ENCODE assay signal across 8 mouse cellular contexts in genomic region chr5:120813023-120813422, GRCm38 (mm10). TPM values are rescaled to one million over a fixed set of nuclear protein-coding genes. Genes with fewer than 3 reads are reported as not detected.
DNase-seq lines count a peak whose midpoint lies in the region; ATAC-seq and TF ChIP-seq lines count a peak whose summit lies in the region.

No protein-coding gene starts in this region.

- no peak for TF ChIP-seq EP300 in heart, adult 2 months (IDR thresholded peaks at IDR 0.05; ENCODE audit: insufficient read depth, low read depth, low read length)

- WGBS in heart, adult 2 months, result 67% methylated on average over 6 of the region's 6 CpGs
- 50% methylated on average over 6 of the region's 6 CpGs for WGBS in thymus, adult 2 months
- 65% methylated on average over 6 of the region's 6 CpGs for WGBS in liver, embryonic 11.5 days
- WGBS in stomach, embryonic 16.5 days, result 68% methylated on average over 6 of the region's 6 CpGs

- peaks cover 2% of the 10 kb centered on the region; the same call in 1 of the 2 replicates for H3K4me1 ChIP-seq in heart, adult 2 months (ENCODE audit: control insufficient read depth, insufficient read depth, low read length)
- peaks cover 13% of the 10 kb centered on the region for H3K4me1 ChIP-seq in thymus, adult 2 months (replicated peaks; ENCODE audit: control insufficient read depth, insufficient read depth, low read length)
- H3K4me1 ChIP-seq in liver, embryonic 11.5 days (replicated peaks; ENCODE audit: control insufficient read depth, insufficient read depth, low read length), result no peaks in the 10 kb centered on the region
- 0 out of 2 replicates have a peak, but pooled peaks cover 6% of the 10 kb centered on the region for H3K4me1 ChIP-seq in stomach, embryonic 16.5 days (ENCODE audit: control insufficient read depth, insufficient read depth, low read length)

- H3K9me3 ChIP-seq in liver, embryonic 11.5 days (ENCODE audit: control insufficient read depth, low read length), result no peaks in the 10 kb centered on the region
- no peaks in the 10 kb centered on the region for H3K9me3 ChIP-seq in stomach, embryonic 16.5 days (replicated peaks; ENCODE audit: control insufficient read depth, low read length)

- H3K27ac ChIP-seq in heart, adult 2 months, result peak overlapping the region; percentile 72
- no peak overlapping the region for H3K27ac ChIP-seq in thymus, adult 2 months (ENCODE audit: control insufficient read depth, insufficient read depth, low read length)
- H3K27ac ChIP-seq in liver, embryonic 11.5 days (ENCODE audit: low read depth, low read length), result no peak overlapping the region
- no peak overlapping the region for H3K27ac ChIP-seq in stomach, embryonic 16.5 days (ENCODE audit: low read length)

- no peaks in the 10 kb centered on the region for H3K79me2 ChIP-seq in heart, adult 2 months (replicated peaks; ENCODE audit: control insufficient read depth, insufficient read depth, low read length)

- no peaks in the 10 kb centered on the region for H3K27me3 ChIP-seq in heart, adult 2 months (ENCODE audit: control insufficient read depth, insufficient read depth, low read length)
- H3K27me3 ChIP-seq in thymus, adult 2 months (ENCODE audit: control insufficient read depth, insufficient read depth, low read length), result no peaks in the 10 kb centered on the region
- H3K27me3 ChIP-seq in liver, embryonic 11.5 days (replicated peaks; ENCODE audit: control insufficient read depth, insufficient read depth, low read length), result no peaks in the 10 kb centered on the region
- no peaks in the 10 kb centered on the region for H3K27me3 ChIP-seq in stomach, embryonic 16.5 days (ENCODE audit: control insufficient read depth, insufficient read depth, low read length)

- peak overlapping the region; percentile 77 for H3K4me3 ChIP-seq in heart, adult 2 months
- peak overlapping the region; percentile 96 for H3K4me3 ChIP-seq in thymus, adult 2 months (ENCODE audit: control insufficient read depth, insufficient read depth, low read length)
- peak overlapping the region; percentile 56 for H3K4me3 ChIP-seq in liver, embryonic 11.5 days (ENCODE audit: low read depth, low read length)
- peak overlapping the region; percentile 53 for H3K4me3 ChIP-seq in stomach, embryonic 16.5 days (replicated peaks; ENCODE audit: low read length)

- ATAC-seq in liver, embryonic 11.5 days (replicated peaks; ENCODE audit: low FRiP score), result no peak
- no peak for ATAC-seq in stomach, embryonic 16.5 days (ENCODE audit: insufficient read depth, low FRiP score)

- no peaks in the 10 kb centered on the region for H3K36me3 ChIP-seq in heart, adult 2 months (ENCODE audit: control insufficient read depth, insufficient read depth, low read length)
- H3K36me3 ChIP-seq in thymus, adult 2 months (ENCODE audit: control insufficient read depth, insufficient read depth, low read length), result no peaks in the 10 kb centered on the region; the same call in 1 of the 2 replicates
- no peaks in the 10 kb centered on the region for H3K36me3 ChIP-seq in liver, embryonic 11.5 days (ENCODE audit: control insufficient read depth, insufficient read depth, low read length)
- H3K36me3 ChIP-seq in stomach, embryonic 16.5 days (ENCODE audit: control insufficient read depth, insufficient read depth, low read length), result no peaks in the 10 kb centered on the region

- H3K4me2 ChIP-seq in liver, embryonic 11.5 days, result peak overlapping the region; percentile 68
- peak overlapping the region; percentile 69 for H3K4me2 ChIP-seq in stomach, embryonic 16.5 days (ENCODE audit: low read depth, low read length)

- TF ChIP-seq POLR2A in heart, adult 2 months (IDR thresholded peaks at IDR 0.05; ENCODE audit: insufficient read depth, low read depth, low read length), result no peak
- no peak for TF ChIP-seq POLR2A in thymus, adult 2 months (IDR thresholded peaks at IDR 0.05; ENCODE audit: control insufficient read depth, extremely low read depth, insufficient read depth, low read length, poor library complexity)

- TF ChIP-seq CTCF in heart, adult 2 months (IDR thresholded peaks at IDR 0.05), result no peak
- TF ChIP-seq CTCF in thymus, adult 2 months (IDR thresholded peaks at IDR 0.05; ENCODE audit: borderline replicate concordance, control insufficient read depth, extremely low read depth, insufficient read depth, low read length, poor library complexity), result no peak

- DNase-seq in heart, adult 2 months, result no peak
- DNase-seq in heart, adult 11 months, result no peak
- peak; percentile 16 for DNase-seq in thymus, adult 2 months
- DNase-seq in thymus, postnatal 25 days, result no peak
- DNase-seq in liver, embryonic 11.5 days (ENCODE audit: low spot score), result no peak
- no peak for DNase-seq in thymus, postnatal 4 days
- no peak for DNase-seq in gastrocnemius, postnatal 10 days

- peak overlapping the region; percentile 63 for H3K9ac ChIP-seq in heart, adult 2 months (ENCODE audit: low read depth, low read length)
- peak overlapping the region; percentile 64 for H3K9ac ChIP-seq in liver, embryonic 11.5 days (ENCODE audit: low read depth, low read length)
- peak overlapping the region; percentile 67 for H3K9ac ChIP-seq in stomach, embryonic 16.5 days (ENCODE audit: low read length)

- intact Hi-C loops in heart, adult 2 months (cut with DNase I), result no loop called here

RNA-seq across cellular contexts. Expression of gene Oas1c, which starts 0.7 kb away (rescaled TPM):
- under 1 TPM; 0.26 to 0.36 TPM for total RNA-seq in heart, adult 2 months (2021)
- polyA plus RNA-seq in heart, adult 2 months (2012; rRNA removed), result 0.85 and 1.3 TPM in 2 replicates
- polyA plus RNA-seq in thymus, adult 2 months (2012; rRNA removed), result 6.3 and 7.7 TPM in 2 replicates
- polyA plus RNA-seq in liver, embryonic 11.5 days (2014; fragmentation: Nextera tagmentation; extraction: Ambion mirVana), result 0.19 TPM in 1 of 2 replicates, not detected in the other
- polyA plus RNA-seq in stomach, embryonic 16.5 days (2015; fragmentation: Nextera tagmentation; extraction: Ambion mirVana), result 0.65 and 1.0 TPM in 2 replicates
- under 1 TPM; 0.14 to 0.43 TPM for total RNA-seq in gastrocnemius, postnatal 10 days (2021)

RNA-seq across cellular contexts. Expression of gene Oas1e, which starts 17.7 kb away (rescaled TPM):
- not detected for total RNA-seq in heart, adult 2 months (2021)
- not detected in 2 replicates for polyA plus RNA-seq in heart, adult 2 months (2012; rRNA removed)
- polyA plus RNA-seq in thymus, adult 2 months (2012; rRNA removed), result 0.52 and 0.74 TPM in 2 replicates
- polyA plus RNA-seq in liver, embryonic 11.5 days (2014; fragmentation: Nextera tagmentation; extraction: Ambion mirVana), result not detected in 2 replicates
- polyA plus RNA-seq in stomach, embryonic 16.5 days (2015; fragmentation: Nextera tagmentation; extraction: Ambion mirVana), result not detected in 2 replicates
- total RNA-seq in gastrocnemius, postnatal 10 days (2021), result not detected

RNA-seq across cellular contexts. Expression of gene Oas1f, which starts 34.1 kb away (rescaled TPM):
- total RNA-seq in heart, adult 2 months (2021), result not detected
- polyA plus RNA-seq in heart, adult 2 months (2012; rRNA removed), result not detected in 2 replicates
- polyA plus RNA-seq in thymus, adult 2 months (2012; rRNA removed), result 0.51 and 1.1 TPM in 2 replicates
- polyA plus RNA-seq in liver, embryonic 11.5 days (2014; fragmentation: Nextera tagmentation; extraction: Ambion mirVana), result not detected in 2 replicates
- polyA plus RNA-seq in stomach, embryonic 16.5 days (2015; fragmentation: Nextera tagmentation; extraction: Ambion mirVana), result not detected in 2 replicates
- not detected for total RNA-seq in gastrocnemius, postnatal 10 days (2021)

RNA-seq across cellular contexts. Expression of gene Oas3, which starts 35.6 kb away (rescaled TPM):
- total RNA-seq in heart, adult 2 months (2021), result under 1 TPM; 0.05 to 0.07 TPM
- 0.61 and 0.94 TPM in 2 replicates for polyA plus RNA-seq in heart, adult 2 months (2012; rRNA removed)
- 27.6 and 28.1 TPM in 2 replicates for polyA plus RNA-seq in thymus, adult 2 months (2012; rRNA removed)
- polyA plus RNA-seq in liver, embryonic 11.5 days (2014; fragmentation: Nextera tagmentation; extraction: Ambion mirVana), result 0.04 and 0.08 TPM in 2 replicates
- polyA plus RNA-seq in stomach, embryonic 16.5 days (2015; fragmentation: Nextera tagmentation; extraction: Ambion mirVana), result 0.17 and 0.18 TPM in 2 replicates
- not detected for total RNA-seq in gastrocnemius, postnatal 10 days (2021)

RNA-seq across cellular contexts. Expression of gene Oas1h, which starts 48.2 kb away (rescaled TPM):
- not detected for total RNA-seq in heart, adult 2 months (2021)
- not detected in 2 replicates for polyA plus RNA-seq in heart, adult 2 months (2012; rRNA removed)
- 0.28 and 0.73 TPM in 2 replicates for polyA plus RNA-seq in thymus, adult 2 months (2012; rRNA removed)
- not detected in 2 replicates for polyA plus RNA-seq in liver, embryonic 11.5 days (2014; fragmentation: Nextera tagmentation; extraction: Ambion mirVana)
- not detected in 2 replicates for polyA plus RNA-seq in stomach, embryonic 16.5 days (2015; fragmentation: Nextera tagmentation; extraction: Ambion mirVana)
- not detected for total RNA-seq in gastrocnemius, postnatal 10 days (2021)
